Mouse (Mus musculus) urinary bladder, adult 2 months (tissue): Measurements from ENCODE around the gene Nicn1. TPM values are rescaled to one million over a fixed set of nuclear protein-coding genes. Genes with fewer than 3 reads are reported as not detected.
"Not testable (repeated sequence)": the region's sequence is repeated elsewhere in the genome, so short reads cannot be mapped to it uniquely, and the experiment has no call there.

Experiments
- DNase-seq: peaks from one replicate; pipeline ENCODE4 v3.0.0; 2022; ENCODE audit warnings: low spot score
- polyA plus RNA-seq: library from polyadenylated mRNA; depleted of rRNA; stranded (reverse); fragments of >200 nt; gene quantifications from 2 replicates; pipeline ENCODE4 v1.2.3, GENCODE M21; 2012; rRNA removed

The Nicn1 gene
- 32.8 and 39.3 TPM in 2 replicates for polyA plus RNA-seq

GRCm38 (mm10) chr9:108290016-108290750 is at the start of gene Nicn1:
Gene Nicn1, plus strand, starts transcription at chr9:108290429.
- DNase-seq = peak; percentile 55

- DNase-seq = no peak
These were observed 45.7 kb upstream of the Nicn1 start for GRCm38 (mm10) chr9:108244540-108244939.

- DNase-seq = no peak
These were observed 45.2 kb upstream of the Nicn1 start for GRCm38 (mm10) chr9:108244984-108245383.

GRCm38 (mm10) chr9:108248957-108249356 is 41.3 kb upstream of the Nicn1 start:
- no peak for DNase-seq

GRCm38 (mm10) chr9:108251877-108252276 is 38.4 kb upstream of the Nicn1 start:
- DNase-seq = no peak

GRCm38 (mm10) chr9:108252766-108253165 is 37.5 kb upstream of the Nicn1 start:
- DNase-seq = no peak

- DNase-seq = no peak
These were observed 29.7 kb upstream of the Nicn1 start for GRCm38 (mm10) chr9:108260526-108260925.

- DNase-seq = no peak
These were observed 28.4 kb upstream of the Nicn1 start for GRCm38 (mm10) chr9:108261865-108262264.

- DNase-seq = no peak
These were observed 27.7 kb upstream of the Nicn1 start for GRCm38 (mm10) chr9:108262494-108263049.

- no peak for DNase-seq
These were observed 27.0 kb upstream of the Nicn1 start for GRCm38 (mm10) chr9:108263131-108263681.

- DNase-seq = peak; percentile 97
These were observed 26.5 kb upstream of the Nicn1 start, which contains the start of gene Dag1 for GRCm38 (mm10) chr9:108263690-108264190. Gene Dag1, minus strand, starts transcription at chr9:108263958.

GRCm38 (mm10) chr9:108264191-108264921 is 25.9 kb upstream of the Nicn1 start:
- DNase-seq = peak; percentile 24

- no peak for DNase-seq
These were observed 23.8 kb upstream of the Nicn1 start for GRCm38 (mm10) chr9:108266261-108266935.

- peak; percentile 41 for DNase-seq
These were observed 22.5 kb upstream of the Nicn1 start for GRCm38 (mm10) chr9:108267691-108268090.

GRCm38 (mm10) chr9:108268701-108269100 is 21.5 kb upstream of the Nicn1 start:
- not testable (repeated sequence) for DNase-seq

- no peak for DNase-seq
These were observed 18.3 kb upstream of the Nicn1 start for GRCm38 (mm10) chr9:108271941-108272340.

- no peak for DNase-seq
These were observed 17.5 kb upstream of the Nicn1 start for GRCm38 (mm10) chr9:108272691-108273090.

- no peak for DNase-seq
These were observed 16.7 kb upstream of the Nicn1 start for GRCm38 (mm10) chr9:108273485-108273884.

- DNase-seq = no peak
These were observed 15.5 kb upstream of the Nicn1 start for GRCm38 (mm10) chr9:108274476-108275330.

- no peak for DNase-seq
These were observed 14.9 kb upstream of the Nicn1 start for GRCm38 (mm10) chr9:108275331-108275659.
